Mouse (Mus musculus) heart, postnatal 36 days (tissue): ENCODE results near the gene Gm6040. TPM values are rescaled to one million over a fixed set of nuclear protein-coding genes. Genes with fewer than 3 reads are reported as not detected.

Experiments used
- DNase-seq, 2 experiments: peaks; one replicate each; pipeline ENCODE4 v3.0.0; 2021 to 2022
- intact Hi-C: fragments of 180-260 bp; cut with DNase I; formaldehyde crosslinking; loops from one replicate; pipeline ENCODE4 v1.15.1; 2025
- total RNA-seq, 2 experiments: library from RNA; stranded (reverse); gene quantifications; 2 replicates each; pipeline ENCODE4 v1.2.3; 2021

Gm6040 gene
- total RNA-seq, result not detected

DNA sequence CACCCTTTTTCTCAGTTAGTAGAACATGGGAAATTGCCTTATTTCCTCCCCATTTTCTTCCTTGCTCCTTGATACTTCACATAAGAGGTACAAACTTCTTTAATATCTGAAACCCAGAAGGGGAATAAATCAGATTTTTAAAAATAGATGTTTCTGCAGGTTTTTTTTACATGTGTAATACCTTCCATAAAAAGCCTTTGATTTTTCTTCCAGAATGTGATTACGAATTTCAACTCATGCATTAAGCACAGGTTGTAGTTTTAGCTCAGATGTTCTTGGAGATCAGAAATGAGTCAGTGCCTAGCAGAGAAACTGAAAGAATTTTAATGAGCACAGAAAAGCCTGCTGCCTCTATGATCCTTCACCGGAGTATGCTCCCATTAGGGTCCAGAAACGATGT lies at the start of gene Gm6040:
TSS of gene Gm6040 (minus strand) at position 101 of the 400 bp plus-strand sequence.
- intact Hi-C loops, result no loop called here
- DNase-seq, result no peak

DNA sequence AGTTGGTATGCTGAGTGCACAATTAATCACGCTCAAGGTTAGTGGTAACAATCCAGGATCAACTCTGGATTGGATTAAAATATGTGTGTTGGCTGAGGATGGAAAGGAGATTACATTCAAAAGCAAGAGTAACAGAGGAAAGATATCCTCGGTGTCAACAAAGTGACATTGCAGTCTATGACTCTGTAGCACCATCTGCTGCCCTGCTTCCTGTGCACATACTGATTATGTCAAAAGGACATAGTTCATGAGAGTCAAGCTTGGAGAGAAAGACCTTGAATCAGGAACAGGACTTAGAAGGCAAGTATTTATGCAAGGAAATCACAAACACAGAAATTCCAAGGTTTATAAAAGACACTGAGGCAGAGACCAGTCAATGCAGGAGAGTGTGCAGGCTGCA lies 42.7 kb upstream of the Gm6040 start:
- DNase-seq, result no peak
- intact Hi-C loops, result no loop called here

DNA sequence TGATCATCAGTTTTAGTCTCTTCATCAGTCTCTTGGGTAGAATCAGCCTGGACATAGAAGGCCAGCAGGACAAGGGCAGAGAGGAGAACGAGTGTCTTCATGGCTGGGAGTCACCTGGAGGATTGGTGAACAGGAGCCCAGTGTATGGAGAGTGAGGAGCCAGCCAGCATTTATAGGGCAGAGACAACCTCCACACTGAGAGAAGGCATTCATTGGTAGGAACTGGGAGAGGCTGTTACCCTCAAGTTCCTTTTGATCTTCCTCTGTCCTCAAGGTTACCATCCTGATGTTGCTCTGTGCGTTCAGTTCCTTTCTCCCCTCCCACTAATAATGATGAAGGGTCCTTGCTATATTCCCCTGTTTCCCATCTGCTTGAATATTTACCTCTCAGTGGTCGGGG lies 22.7 kb upstream of the Gm6040 start, which contains the start of gene AY761185:
TSS of gene AY761185 (minus strand) at position 101 of the 400 bp plus-strand sequence.
- intact Hi-C loops, result no loop called here
- no peak for DNase-seq

DNA sequence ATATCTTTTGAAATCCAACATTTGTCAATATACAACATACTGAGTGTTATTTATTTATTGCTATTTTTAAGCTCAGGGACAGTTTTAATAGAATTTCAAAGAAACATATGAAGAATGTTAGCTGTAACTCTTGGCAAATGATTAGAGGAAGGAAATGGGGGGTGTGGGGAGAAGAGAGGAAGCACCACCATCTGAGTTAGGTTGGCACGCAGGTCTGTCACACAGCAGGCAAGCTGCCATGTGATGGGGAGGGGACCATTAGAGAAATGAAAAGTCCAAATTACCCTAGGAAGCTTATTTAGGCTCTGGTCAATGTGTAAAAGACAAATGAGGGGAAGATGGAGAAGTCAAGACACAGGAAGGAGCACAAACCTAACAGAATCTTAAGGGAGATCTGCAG lies 9.6 kb downstream of the Gm6040 start:
- intact Hi-C loops, result no loop called here
- no peak for DNase-seq

DNA sequence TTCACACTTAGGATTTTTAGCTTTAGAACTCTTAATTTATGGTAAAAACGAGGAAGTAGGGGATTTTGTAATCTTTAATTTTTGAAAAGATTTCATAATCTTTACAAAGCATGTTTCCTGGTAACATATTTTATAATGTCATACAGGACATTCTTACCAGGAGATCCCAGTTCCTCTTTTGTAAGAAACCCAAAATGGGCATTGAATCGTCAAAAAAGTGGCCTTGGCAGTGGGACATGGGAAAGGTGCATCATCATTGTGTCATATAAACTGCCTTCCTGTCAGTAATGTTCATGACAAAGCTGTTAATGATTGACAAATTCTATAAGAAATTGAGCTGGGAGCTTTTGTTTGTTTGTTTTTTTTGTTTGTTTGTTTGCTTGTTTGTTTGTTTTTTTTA lies 13.6 kb downstream of the Gm6040 start:
- no peak for DNase-seq
- intact Hi-C loops, result no loop called here

DNA sequence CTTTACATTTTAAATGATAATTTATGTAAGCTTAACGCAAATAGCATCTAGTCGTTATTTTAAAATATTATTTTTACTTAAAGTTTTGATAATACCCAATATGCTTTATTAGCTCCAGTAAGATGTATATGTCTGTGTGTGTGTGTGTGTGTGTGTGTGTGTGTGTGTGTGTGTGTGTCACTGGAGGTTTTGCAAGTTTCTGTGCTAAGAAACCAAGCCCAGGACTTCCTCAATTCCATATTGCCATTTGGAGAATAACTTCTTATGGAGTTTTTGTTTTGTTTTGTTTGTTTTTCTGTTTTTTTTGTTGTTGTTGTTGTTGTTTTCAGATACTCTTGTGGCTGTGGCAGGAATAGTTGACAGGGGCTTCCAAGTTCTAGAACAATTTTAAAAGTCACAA lies 14.8 kb downstream of the Gm6040 start:
- no peak for DNase-seq
- intact Hi-C loops, result no loop called here

DNA sequence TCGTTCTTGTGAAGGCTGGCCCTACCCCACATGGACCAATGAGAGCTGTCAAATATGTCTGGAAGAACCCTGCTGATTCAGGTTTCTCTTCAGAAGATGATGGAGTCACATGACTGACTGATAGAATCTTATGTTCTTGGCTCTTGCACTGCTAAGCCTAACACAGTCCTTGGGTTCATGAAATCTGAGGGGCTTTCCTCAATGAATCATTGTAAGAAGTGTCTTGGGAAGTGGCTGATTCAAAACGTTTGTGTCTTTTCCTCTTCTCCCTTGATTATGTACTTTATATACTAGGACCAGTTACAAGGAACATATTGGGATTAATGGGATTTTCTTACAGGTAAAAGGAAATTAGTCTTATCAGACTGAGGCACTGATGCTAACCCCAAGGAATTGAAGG lies 19.3 kb downstream of the Gm6040 start, which contains the start of gene Gm15056:
TSS of gene Gm15056 (minus strand) at position 101 of the 400 bp plus-strand sequence.
- intact Hi-C loops, result no loop called here

DNA sequence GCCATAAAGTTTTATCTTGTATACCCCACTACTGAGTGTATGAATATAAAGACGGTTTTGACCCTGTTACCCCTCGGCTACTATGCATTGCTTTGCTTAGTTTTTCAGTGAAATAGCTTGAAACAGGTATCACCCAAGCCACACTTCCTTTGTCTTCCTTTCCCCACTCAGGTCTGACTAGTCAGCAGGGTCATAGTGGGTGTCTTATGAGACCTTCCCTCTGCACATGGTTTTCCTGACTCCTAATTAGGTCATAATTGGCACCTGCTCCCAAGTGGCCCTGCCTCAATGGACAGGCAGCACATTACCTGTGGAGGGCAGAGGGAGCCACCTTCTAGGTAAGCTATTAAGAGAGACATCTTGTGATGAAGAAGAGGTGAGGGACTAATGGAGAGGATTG lies 29.5 kb downstream of the Gm6040 start, which contains the start of gene Defb33:
TSS of gene Defb33 (plus strand) at position 301 of the 400 bp plus-strand sequence.
- no peak for DNase-seq
- intact Hi-C loops, result no loop called here

More for the DNA sequence above, 19.3 kb downstream of the Gm6040 start, which contains the start of gene Gm15056:
- no peak for DNase-seq

DNA sequence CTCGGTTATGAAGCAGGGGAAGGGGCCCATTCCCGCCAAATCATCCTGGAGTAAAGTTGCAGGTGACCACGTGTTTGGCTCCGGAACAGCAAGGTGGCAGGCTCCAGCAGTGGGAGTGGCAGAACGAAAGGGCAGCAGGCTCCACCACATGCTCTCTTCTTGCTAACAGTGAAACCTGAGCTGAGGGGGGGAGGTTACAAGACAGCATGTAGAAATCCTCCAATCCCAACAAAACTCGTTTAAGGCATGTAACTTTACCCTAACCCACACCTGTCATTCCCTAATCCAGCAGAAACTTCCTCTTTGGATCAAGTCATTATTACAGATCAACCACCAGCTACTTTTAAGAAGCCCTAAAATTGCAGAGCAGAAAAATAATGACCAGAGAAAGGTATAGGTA lies 47.3 kb downstream of the Gm6040 start:
- no peak for DNase-seq

More for the DNA sequence above, 47.3 kb downstream of the Gm6040 start:
- intact Hi-C loops, result loop anchor here (10.0 kb wide), 1 partner anchor 1390 kb away; no protein-coding TSS in a partner anchor

Other genes with a start within 250 kb of the Gm6040 start
- gene Defb33, start 29.4 kb downstream of the Gm6040 start, total RNA-seq, result not detected
- gene Gm15056, start 19.4 kb downstream of the Gm6040 start, total RNA-seq, result not detected
- gene AY761185, start 22.6 kb upstream of the Gm6040 start, total RNA-seq, result not detected
- gene Defa21, start 103.5 kb upstream of the Gm6040 start, total RNA-seq, result not detected
- gene Defa23, start 133.0 kb upstream of the Gm6040 start, total RNA-seq, result not detected
- not detected for gene Defa35, start 143.0 kb upstream of the Gm6040 start, total RNA-seq
- gene Defa25, start 162.4 kb upstream of the Gm6040 start, total RNA-seq, result not detected
- not detected for gene Gm14851, start 174.0 kb upstream of the Gm6040 start, total RNA-seq
- not detected for gene Defa30, start 212.6 kb upstream of the Gm6040 start, total RNA-seq
- not detected for gene Defa22, start 240.2 kb upstream of the Gm6040 start, total RNA-seq